8 mouse cellular contexts compared by ENCODE assay signal in the genomic region with DNA sequence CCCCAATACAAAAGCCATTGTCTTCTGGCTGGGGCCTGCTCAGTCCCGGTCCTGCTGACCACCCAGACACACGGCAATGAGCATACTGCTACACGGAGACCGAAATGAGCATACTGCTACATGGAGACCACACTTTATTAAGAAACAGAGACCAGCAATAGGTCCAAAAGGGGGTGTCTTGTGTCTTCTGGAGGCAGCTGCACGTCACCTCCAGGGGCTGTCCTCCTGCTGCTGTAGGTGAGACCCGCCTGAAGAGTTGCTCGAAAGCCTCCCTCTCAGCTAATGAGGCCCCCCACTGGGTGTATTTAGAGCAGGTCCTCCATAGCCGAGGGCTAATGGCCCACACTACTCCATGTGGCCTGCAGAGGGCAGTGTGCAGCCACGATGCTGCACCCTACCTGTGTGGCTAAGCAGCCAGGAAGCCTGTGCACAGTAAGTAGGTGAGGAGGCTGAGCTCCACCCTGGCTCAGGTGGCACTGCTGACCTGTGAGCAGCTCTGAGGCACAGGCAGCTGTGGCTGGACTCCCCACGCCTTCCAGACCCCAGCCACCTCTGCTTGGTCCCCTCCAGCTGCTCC. TPM values are rescaled to one million over a fixed set of nuclear protein-coding genes. Genes with fewer than 3 reads are reported as not detected.
DNase-seq lines count a peak whose midpoint lies in the region; ATAC-seq and TF ChIP-seq lines count a peak whose summit lies in the region.

No protein-coding gene starts in this region.

- TF ChIP-seq POLR2A in heart, adult 2 months (IDR thresholded peaks at IDR 0.05; ENCODE audit: insufficient read depth, low read depth, low read length): no peak
- no peak for TF ChIP-seq POLR2A in brain, embryonic 14.5 days (IDR thresholded peaks at IDR 0.05; ENCODE audit: borderline replicate concordance, extremely low read depth, insufficient read depth, insufficient read length, poor library complexity, severe bottlenecking)

- H3K27me3 ChIP-seq in heart, adult 2 months (ENCODE audit: control insufficient read depth, insufficient read depth, low read length): no peaks in the 10 kb centered on the region
- H3K27me3 ChIP-seq in intestine, embryonic 14.5 days (replicated peaks; ENCODE audit: control insufficient read depth, insufficient read depth, low read length): no peaks in the 10 kb centered on the region
- H3K27me3 ChIP-seq in limb, embryonic 10.5 days (ENCODE audit: low read depth, poor library complexity, severe bottlenecking): no peaks in the 10 kb centered on the region
- H3K27me3 ChIP-seq in midbrain, embryonic 12.5 days: no peaks in the 10 kb centered on the region

- H3K9me3 ChIP-seq in intestine, embryonic 14.5 days (ENCODE audit: control insufficient read depth, low read length): no peaks in the 10 kb centered on the region
- H3K9me3 ChIP-seq in limb, embryonic 10.5 days (replicated peaks): no peaks in the 10 kb centered on the region
- no peaks in the 10 kb centered on the region for H3K9me3 ChIP-seq in midbrain, embryonic 12.5 days

- peak; percentile 98 for TF ChIP-seq CTCF in heart, adult 2 months (IDR thresholded peaks at IDR 0.05)
- peak; percentile 95 for TF ChIP-seq CTCF in brain, embryonic 14.5 days (IDR thresholded peaks at IDR 0.05; ENCODE audit: borderline replicate concordance, extremely low read depth, insufficient read depth, insufficient read length)

- WGBS in heart, adult 2 months: 55% methylated on average over 10 of the region's 10 CpGs
- 35% methylated on average over 10 of the region's 10 CpGs for WGBS in intestine, embryonic 14.5 days
- 32% methylated on average over 10 of the region's 10 CpGs for WGBS in limb, embryonic 10.5 days
- WGBS in midbrain, embryonic 12.5 days: 36% methylated on average over 10 of the region's 10 CpGs

- no peak overlapping the region for H3K4me2 ChIP-seq in intestine, embryonic 14.5 days (ENCODE audit: low read length)
- H3K4me2 ChIP-seq in midbrain, embryonic 12.5 days (replicated peaks): no peak overlapping the region

- H3K79me2 ChIP-seq in heart, adult 2 months (replicated peaks; ENCODE audit: control insufficient read depth, insufficient read depth, low read length): no peaks in the 10 kb centered on the region

- H3K9ac ChIP-seq in heart, adult 2 months (ENCODE audit: low read depth, low read length): no peak overlapping the region
- no peak overlapping the region for H3K9ac ChIP-seq in intestine, embryonic 14.5 days (ENCODE audit: low read length)
- H3K9ac ChIP-seq in midbrain, embryonic 12.5 days (replicated peaks): no peak overlapping the region

- no peak overlapping the region for H3K4me3 ChIP-seq in heart, adult 2 months
- no peak overlapping the region for H3K4me3 ChIP-seq in intestine, embryonic 14.5 days (ENCODE audit: low read depth, low read length)
- H3K4me3 ChIP-seq in limb, embryonic 10.5 days: no peak overlapping the region
- no peak overlapping the region for H3K4me3 ChIP-seq in midbrain, embryonic 12.5 days

- no peak for TF ChIP-seq EP300 in heart, adult 2 months (IDR thresholded peaks at IDR 0.05; ENCODE audit: insufficient read depth, low read depth, low read length)

- H3K27ac ChIP-seq in heart, adult 2 months: no peak overlapping the region
- H3K27ac ChIP-seq in intestine, embryonic 14.5 days (ENCODE audit: low read depth): no peak overlapping the region
- peak overlapping the region; percentile 22 for H3K27ac ChIP-seq in limb, embryonic 10.5 days
- peak overlapping the region; percentile 30; the same call in 1 of the 2 replicates for H3K27ac ChIP-seq in midbrain, embryonic 12.5 days (replicated peaks)

- intact Hi-C loops in heart, adult 2 months (cut with DNase I): loop anchor here (5.0 kb wide), 1 partner anchor 157 kb away; no protein-coding TSS in a partner anchor

- peak; percentile 46 to 73 for DNase-seq in heart, adult 2 months
- no peak for DNase-seq in heart, adult 9 months (ENCODE audit: low spot score in 2 of 2)
- peak; percentile 81 for DNase-seq in brain, embryonic 14.5 days (ENCODE audit: low read depth)
- DNase-seq in intestine, embryonic 14.5 days (ENCODE audit: low spot score): peak; percentile 72
- DNase-seq in limb, embryonic 10.5 days (ENCODE audit: low spot score): peak; percentile 82
- peak; percentile 41 to 64 for DNase-seq in spleen, adult 18-20 months

- peak; percentile 70 for ATAC-seq in erythroid progenitor cell, adult 5-6 weeks (replicated peaks; ENCODE audit: low FRiP score, poor library complexity, severe bottlenecking)
- peak; percentile 71 for ATAC-seq in intestine, embryonic 14.5 days (replicated peaks; ENCODE audit: low FRiP score, low TSS enrichment, low read depth)
- peak; percentile 72 for ATAC-seq in midbrain, embryonic 12.5 days (ENCODE audit: low FRiP score, low read depth)

- H3K4me1 ChIP-seq in heart, adult 2 months (ENCODE audit: control insufficient read depth, insufficient read depth, low read length): no peaks in the 10 kb centered on the region
- no peaks in the 10 kb centered on the region for H3K4me1 ChIP-seq in intestine, embryonic 14.5 days (replicated peaks; ENCODE audit: control insufficient read depth, insufficient read depth, low read length)
- peaks cover 35% of the 10 kb centered on the region for H3K4me1 ChIP-seq in limb, embryonic 10.5 days
- peaks cover 30% of the 10 kb centered on the region for H3K4me1 ChIP-seq in midbrain, embryonic 12.5 days

- H3K36me3 ChIP-seq in heart, adult 2 months (ENCODE audit: control insufficient read depth, insufficient read depth, low read length): no peaks in the 10 kb centered on the region
- peaks cover 51% of the 10 kb centered on the region for H3K36me3 ChIP-seq in intestine, embryonic 14.5 days (ENCODE audit: control insufficient read depth, insufficient read depth, low read length)
- H3K36me3 ChIP-seq in limb, embryonic 10.5 days: peaks cover 56% of the 10 kb centered on the region
- H3K36me3 ChIP-seq in midbrain, embryonic 12.5 days: peaks cover 51% of the 10 kb centered on the region

RNA-seq across cellular contexts. Expression of a gene that starts 14.5 kb away (rescaled TPM):
- 10 to 100 TPM; 30.0 to 31.4 TPM for total RNA-seq in heart, adult 2 months (2021)
- 38.3 and 39.5 TPM in 2 replicates for polyA plus RNA-seq in heart, adult 2 months (2012; rRNA removed)
- 117 and 154 TPM in 2 replicates for polyA plus RNA-seq in brain, embryonic 14.5 days (2012; rRNA removed)
- 14.1 and 49.5 TPM in 2 replicates for total RNA-seq in erythroid progenitor cell, adult 5-6 weeks (2015; ENCODE audit: low replicate concordance)
- 17.6 and 31.8 TPM in 2 replicates for total RNA-seq in erythroid progenitor cell, adult 5-6 weeks (2017; ENCODE audit: low replicate concordance)
- polyA plus RNA-seq in intestine, embryonic 14.5 days (2014; fragmentation: Nextera tagmentation; extraction: Ambion mirVana): 13.4 and 15.7 TPM in 2 replicates
- 17.9 and 20.2 TPM in 2 replicates for polyA plus RNA-seq in limb, embryonic 10.5 days (2016; fragmentation: Nextera tagmentation; extraction: Ambion mirVana)
- polyA plus RNA-seq in midbrain, embryonic 12.5 days (2016; fragmentation: Nextera tagmentation; extraction: Ambion mirVana): 31.4 and 43.0 TPM in 2 replicates

RNA-seq across cellular contexts. Expression of a gene that starts 22.1 kb away (rescaled TPM):
- total RNA-seq in heart, adult 2 months (2021): 1 to 10 TPM; 4.1 to 5.6 TPM
- polyA plus RNA-seq in heart, adult 2 months (2012; rRNA removed): 8.2 and 10.1 TPM in 2 replicates
- 0.29 and 0.33 TPM in 2 replicates for polyA plus RNA-seq in brain, embryonic 14.5 days (2012; rRNA removed)
- not detected in 2 replicates for total RNA-seq in erythroid progenitor cell, adult 5-6 weeks (2015; ENCODE audit: low replicate concordance)
- not detected in 2 replicates for total RNA-seq in erythroid progenitor cell, adult 5-6 weeks (2017; ENCODE audit: low replicate concordance)
- 0.39 TPM in 1 of 2 replicates, not detected in the other for polyA plus RNA-seq in intestine, embryonic 14.5 days (2014; fragmentation: Nextera tagmentation; extraction: Ambion mirVana)
- not detected in 2 replicates for polyA plus RNA-seq in limb, embryonic 10.5 days (2016; fragmentation: Nextera tagmentation; extraction: Ambion mirVana)
- polyA plus RNA-seq in midbrain, embryonic 12.5 days (2016; fragmentation: Nextera tagmentation; extraction: Ambion mirVana): 0.16 and 0.51 TPM in 2 replicates

RNA-seq across cellular contexts. Expression of a gene that starts 56.0 kb away (rescaled TPM):
- total RNA-seq in heart, adult 2 months (2021): 100 to 1,000 TPM; 296 to 343 TPM
- polyA plus RNA-seq in heart, adult 2 months (2012; rRNA removed): 288 and 395 TPM in 2 replicates
- 242 and 333 TPM in 2 replicates for polyA plus RNA-seq in brain, embryonic 14.5 days (2012; rRNA removed)
- total RNA-seq in erythroid progenitor cell, adult 5-6 weeks (2015; ENCODE audit: low replicate concordance): 9.6 and 33.9 TPM in 2 replicates
- total RNA-seq in erythroid progenitor cell, adult 5-6 weeks (2017; ENCODE audit: low replicate concordance): 4.2 and 39.0 TPM in 2 replicates
- 335 and 353 TPM in 2 replicates for polyA plus RNA-seq in intestine, embryonic 14.5 days (2014; fragmentation: Nextera tagmentation; extraction: Ambion mirVana)
- polyA plus RNA-seq in limb, embryonic 10.5 days (2016; fragmentation: Nextera tagmentation; extraction: Ambion mirVana): 400 and 433 TPM in 2 replicates
- 302 and 331 TPM in 2 replicates for polyA plus RNA-seq in midbrain, embryonic 12.5 days (2016; fragmentation: Nextera tagmentation; extraction: Ambion mirVana)

Comparison
In these comparisons a context has a peak if more than half of its experiments do, and no peak if none do; other contexts are left out.
1. DNase-seq: peak in heart, adult 2 months (2 of 2), brain, embryonic 14.5 days (single experiment), intestine, embryonic 14.5 days (single experiment), limb, embryonic 10.5 days (single experiment) and spleen, adult 18-20 months (2 of 2); none in heart, adult 9 months (0 of 2).
2. H3K27ac ChIP-seq: peak in limb, embryonic 10.5 days (single experiment) and midbrain, embryonic 12.5 days (single experiment); none in heart, adult 2 months (single experiment) and intestine, embryonic 14.5 days (single experiment).
3. Peak in every context shown above with its lines, with median percentiles within 50 percentile points of each other: ATAC-seq.